Mouse (Mus musculus): ENCODE results near the gene Zfp872. TPM values are rescaled to one million over a fixed set of nuclear protein-coding genes. Genes with fewer than 3 reads are reported as not detected.

Zfp872 gene
- polyA plus RNA-seq, 1 experiment from 2014 or later: 0.48 TPM

GRCm38 (mm10) chr9:22157516-22158265, 30.2 kb upstream of the Zfp872 start:
- Histone ChIP-seq H3K27me3 (replicated peaks) (no peaks in the 10 kb centered on the region), H3K27ac (peak overlapping the region; percentile 92), H3K36me3 (replicated peaks) (no peaks in the 10 kb centered on the region), H3K4me3 (peak overlapping the region; percentile 58), H3K4me2 (peak overlapping the region; percentile 65), H3K4me1 (peaks cover 19% of the 10 kb centered on the region), H3K9ac (peak overlapping the region; percentile 92), H3K9me3 (no peaks in the 10 kb centered on the region)
- 70% methylated on average over 34 of the region's 34 CpGs for WGBS
- ATAC-seq (replicated peaks): no peak

GRCm38 (mm10) chr9:22161299-22161698, 26.6 kb upstream of the Zfp872 start:
- H3K27ac ChIP-seq: no peak overlapping the region
- H3K27me3 ChIP-seq (replicated peaks): no peaks in the 10 kb centered on the region
- WGBS: 34% methylated on average over 6 of the region's 6 CpGs
- H3K4me2 ChIP-seq: no peak overlapping the region
- no peak overlapping the region for H3K4me3 ChIP-seq
- no peak for ATAC-seq (replicated peaks)
- H3K9me3 ChIP-seq: no peaks in the 10 kb centered on the region
- no peak overlapping the region for H3K9ac ChIP-seq
- peaks cover 11% of the 10 kb centered on the region for H3K4me1 ChIP-seq
- no peaks in the 10 kb centered on the region for H3K36me3 ChIP-seq (replicated peaks)

DNA sequence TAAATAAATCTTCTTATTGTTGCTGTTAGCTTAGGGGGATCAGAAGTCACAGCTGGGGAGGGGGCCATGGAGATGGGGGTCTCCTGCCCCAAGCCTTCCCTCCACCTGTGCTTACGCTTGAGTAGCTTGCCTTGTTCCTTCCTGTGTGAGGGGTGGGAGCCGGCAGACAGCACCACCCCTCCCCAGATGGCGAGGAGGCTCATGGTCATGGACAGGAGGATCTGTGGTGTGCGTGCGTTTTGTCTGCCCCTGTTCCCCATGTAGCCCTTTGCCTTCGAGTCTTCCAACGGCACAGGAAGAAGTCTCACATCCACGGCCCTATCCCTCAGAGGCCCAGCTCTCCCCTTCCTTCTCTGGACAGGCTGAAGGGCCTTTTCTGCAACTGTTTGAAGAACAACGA, 25.6 kb upstream of the Zfp872 start:
- Histone ChIP-seq H3K9ac (no peak overlapping the region), H3K27me3 (replicated peaks) (no peaks in the 10 kb centered on the region), H3K36me3 (replicated peaks) (no peaks in the 10 kb centered on the region), H3K4me3 (no peak overlapping the region), H3K27ac (no peak overlapping the region), H3K4me2 (no peak overlapping the region), H3K9me3 (no peaks in the 10 kb centered on the region), H3K4me1 (peaks cover 9% of the 10 kb centered on the region)
- 82% methylated on average over 9 of the region's 9 CpGs for WGBS
- ATAC-seq (replicated peaks): no peak

DNA sequence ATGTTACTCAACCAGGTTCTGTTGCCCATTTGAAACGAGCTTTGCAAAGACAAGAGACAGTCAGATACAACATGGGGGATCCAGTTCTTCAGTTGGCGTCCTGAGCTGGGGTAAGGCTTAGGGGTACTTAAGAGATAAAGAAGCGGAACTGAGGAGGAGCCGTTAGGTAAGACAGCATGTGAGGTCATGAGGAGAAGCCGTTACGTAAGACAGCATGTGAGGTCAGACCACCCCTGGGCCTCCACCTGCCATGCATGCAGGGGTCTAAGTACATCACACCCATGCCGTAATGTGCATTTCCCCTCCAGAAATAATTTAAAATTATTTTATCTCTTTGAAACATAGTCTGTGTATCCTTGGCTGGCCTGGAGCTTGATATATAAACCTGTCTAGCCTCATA, 25.0 kb upstream of the Zfp872 start:
- Histone ChIP-seq H3K9me3 (no peaks in the 10 kb centered on the region), H3K27me3 (replicated peaks) (no peaks in the 10 kb centered on the region), H3K9ac (no peak overlapping the region), H3K4me1 (peaks cover 3% of the 10 kb centered on the region), H3K27ac (no peak overlapping the region), H3K4me3 (no peak overlapping the region), H3K36me3 (replicated peaks) (no peaks in the 10 kb centered on the region), H3K4me2 (no peak overlapping the region)
- 90% methylated on average over 7 of the region's 7 CpGs for WGBS
- no peak for ATAC-seq (replicated peaks)

DNA sequence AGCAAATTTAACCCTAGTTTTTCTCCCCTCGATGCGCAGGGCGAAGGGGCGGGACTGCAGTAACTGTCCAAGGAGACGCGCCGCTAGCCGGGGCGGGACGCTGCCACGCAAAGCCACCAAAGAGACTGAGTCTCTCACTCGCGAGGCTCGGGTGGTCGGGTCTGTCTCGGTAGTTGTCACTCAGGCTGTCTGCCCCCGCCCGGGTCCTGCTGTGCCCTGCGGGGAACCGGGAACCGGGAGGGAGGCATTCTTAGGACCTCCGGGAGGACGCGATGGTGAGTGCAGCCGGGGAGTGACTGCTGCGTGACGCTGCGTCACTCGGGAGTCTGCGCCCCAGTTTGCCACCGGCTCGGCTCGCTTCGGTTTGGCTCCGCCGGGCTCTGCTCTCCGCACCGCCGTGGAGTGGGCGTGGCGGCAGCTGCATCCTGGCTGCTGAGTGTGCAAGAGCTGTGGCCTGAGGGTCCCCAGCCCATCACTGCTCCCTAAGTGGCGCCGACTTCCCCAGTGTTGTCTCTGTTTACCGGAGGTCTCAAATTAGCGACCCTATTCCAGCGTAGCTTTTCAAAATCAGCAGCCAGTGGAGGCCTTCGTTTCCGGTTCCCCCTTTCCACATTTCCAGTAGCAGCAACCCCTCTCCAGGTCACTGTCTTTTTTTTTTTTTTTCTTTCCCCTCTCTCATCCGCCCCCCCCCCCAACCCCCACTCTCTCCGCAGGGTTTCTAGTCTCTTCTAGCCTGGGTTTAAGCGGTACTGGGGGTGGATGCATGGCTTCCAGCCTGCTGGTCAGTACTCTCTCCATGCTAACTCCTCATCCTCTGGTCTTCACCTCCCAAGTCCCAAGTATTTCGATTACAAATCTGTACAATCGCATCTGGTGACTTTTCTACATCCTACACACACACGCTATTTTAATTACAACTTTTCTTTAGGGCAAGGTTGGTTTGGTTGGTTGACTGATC, 22.9 kb upstream of the Zfp872 start:
- Histone ChIP-seq H3K27me3 (replicated peaks) (no peaks in the 10 kb centered on the region), H3K9me3 (no peaks in the 10 kb centered on the region), H3K27ac (peak overlapping the region; percentile 86), H3K4me3 (peak overlapping the region; percentile 70), H3K36me3 (replicated peaks) (no peaks in the 10 kb centered on the region), H3K4me2 (peak overlapping the region; percentile 86), H3K9ac (peak overlapping the region; percentile 78), H3K4me1 (no peaks in the 10 kb centered on the region)
- 2% methylated on average over 53 of the region's 54 CpGs for WGBS
- ATAC-seq (replicated peaks): peak; percentile 91

DNA sequence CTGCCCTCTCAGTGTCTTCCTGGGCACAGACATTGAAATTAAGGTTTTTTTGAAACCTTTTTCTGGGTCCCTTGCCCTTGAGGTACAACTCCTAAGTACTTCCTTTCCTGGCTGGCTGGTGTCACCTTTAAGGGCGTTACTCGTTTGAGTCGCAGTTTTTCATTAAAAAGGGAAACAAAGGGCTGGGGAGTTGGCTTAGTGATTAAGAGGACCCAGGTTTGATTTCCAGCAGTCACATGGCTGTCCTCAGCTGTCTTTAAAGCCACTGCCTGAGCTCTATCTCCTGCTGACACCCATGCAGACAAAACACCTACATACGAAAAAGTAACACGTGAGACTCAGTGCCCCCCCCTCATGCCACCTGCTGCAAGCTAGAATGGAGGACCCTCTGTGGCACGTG, 21.9 kb upstream of the Zfp872 start:
- H3K27ac ChIP-seq: no peak overlapping the region
- H3K4me1 ChIP-seq: no peaks in the 10 kb centered on the region
- WGBS: 50% methylated on average over 6 of the region's 6 CpGs
- H3K36me3 ChIP-seq (replicated peaks): no peaks in the 10 kb centered on the region
- H3K4me2 ChIP-seq: no peak overlapping the region
- H3K27me3 ChIP-seq (replicated peaks): no peaks in the 10 kb centered on the region
- ATAC-seq (replicated peaks): no peak
- H3K9ac ChIP-seq: no peak overlapping the region
- no peaks in the 10 kb centered on the region for H3K9me3 ChIP-seq
- H3K4me3 ChIP-seq: no peak overlapping the region

GRCm38 (mm10) chr9:22166686-22167085, 21.2 kb upstream of the Zfp872 start:
- Histone ChIP-seq H3K4me1 (no peaks in the 10 kb centered on the region), H3K9me3 (no peaks in the 10 kb centered on the region), H3K4me2 (no peak overlapping the region), H3K4me3 (no peak overlapping the region), H3K27ac (no peak overlapping the region), H3K27me3 (replicated peaks) (no peaks in the 10 kb centered on the region), H3K36me3 (replicated peaks) (no peaks in the 10 kb centered on the region), H3K9ac (no peak overlapping the region)
- ATAC-seq (replicated peaks): no peak
- 94% methylated on average over 10 of the region's 10 CpGs for WGBS

GRCm38 (mm10) chr9:22167751-22168150, 20.1 kb upstream of the Zfp872 start:
- H3K4me2 ChIP-seq: no peak overlapping the region
- H3K36me3 ChIP-seq (replicated peaks): no peaks in the 10 kb centered on the region
- no peak overlapping the region for H3K4me3 ChIP-seq
- H3K27ac ChIP-seq: no peak overlapping the region
- no peaks in the 10 kb centered on the region for H3K9me3 ChIP-seq
- no peaks in the 10 kb centered on the region for H3K4me1 ChIP-seq
- H3K9ac ChIP-seq: no peak overlapping the region
- WGBS: 95% methylated on average over 4 of the region's 4 CpGs
- ATAC-seq (replicated peaks): no peak
- H3K27me3 ChIP-seq (replicated peaks): no peaks in the 10 kb centered on the region

DNA sequence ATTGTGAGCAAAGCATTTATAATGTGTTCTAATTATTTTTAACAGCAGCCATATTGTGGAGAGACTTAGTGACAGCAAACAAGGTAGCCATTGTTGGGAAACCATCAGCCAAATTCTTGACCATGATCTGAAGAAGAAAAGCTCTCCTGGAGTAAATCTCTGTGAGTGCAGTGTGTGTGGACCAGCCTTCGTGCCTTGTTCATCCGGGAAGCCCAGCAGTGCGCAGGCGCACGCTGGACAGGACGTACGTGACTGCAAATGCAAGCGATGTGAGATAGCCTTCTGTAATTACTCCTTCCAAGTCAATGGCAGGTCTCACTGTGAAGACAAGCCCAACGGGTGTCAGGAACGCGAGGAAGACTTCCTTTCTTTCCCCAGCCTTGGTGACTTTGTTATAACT, 18.6 kb upstream of the Zfp872 start:
- Histone ChIP-seq H3K4me2 (no peak overlapping the region), H3K27ac (no peak overlapping the region), H3K4me1 (no peaks in the 10 kb centered on the region), H3K27me3 (replicated peaks) (no peaks in the 10 kb centered on the region), H3K9me3 (no peaks in the 10 kb centered on the region), H3K36me3 (replicated peaks) (no peaks in the 10 kb centered on the region), H3K4me3 (no peak overlapping the region), H3K9ac (no peak overlapping the region)
- 94% methylated on average over 11 of the region's 11 CpGs for WGBS
- ATAC-seq (replicated peaks): no peak

DNA sequence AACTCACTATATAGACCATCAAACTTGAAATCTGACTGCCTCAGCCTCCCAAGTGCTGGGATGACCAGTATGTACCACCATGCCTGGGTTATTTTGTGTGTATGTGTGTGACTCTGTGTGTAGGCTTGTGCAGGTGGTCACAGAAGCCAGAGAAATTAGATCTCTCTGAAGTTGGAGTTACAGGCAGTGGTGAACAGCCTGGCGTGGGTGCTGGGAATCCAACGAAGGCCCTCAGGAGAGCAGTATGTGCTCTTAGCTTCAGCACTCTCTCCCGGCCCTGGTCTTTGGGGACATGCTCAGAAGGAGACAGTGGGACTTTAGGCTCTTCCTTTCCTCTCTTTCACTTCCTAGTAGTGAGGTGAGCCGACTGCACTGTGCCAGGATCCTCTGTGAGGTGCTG, 15.6 kb upstream of the Zfp872 start:
- Histone ChIP-seq H3K4me2 (no peak overlapping the region), H3K36me3 (replicated peaks) (no peaks in the 10 kb centered on the region), H3K9ac (no peak overlapping the region), H3K27me3 (replicated peaks) (no peaks in the 10 kb centered on the region), H3K9me3 (no peaks in the 10 kb centered on the region), H3K27ac (no peak overlapping the region), H3K4me1 (no peaks in the 10 kb centered on the region), H3K4me3 (no peak overlapping the region)
- ATAC-seq (replicated peaks): no peak
- 91% methylated on average over 4 of the region's 4 CpGs for WGBS

GRCm38 (mm10) chr9:22196412-22196811, 8.5 kb downstream of the Zfp872 start:
- peaks cover 10% of the 10 kb centered on the region for H3K9me3 ChIP-seq
- no peak overlapping the region for H3K4me3 ChIP-seq
- H3K27ac ChIP-seq: no peak overlapping the region
- H3K4me2 ChIP-seq: no peak overlapping the region
- H3K4me1 ChIP-seq: no peaks in the 10 kb centered on the region
- ATAC-seq (replicated peaks): no peak
- H3K36me3 ChIP-seq (replicated peaks): no peaks in the 10 kb centered on the region
- no peaks in the 10 kb centered on the region for H3K27me3 ChIP-seq (replicated peaks)
- H3K9ac ChIP-seq: no peak overlapping the region
- WGBS: 59% methylated on average over 5 of the region's 5 CpGs

DNA sequence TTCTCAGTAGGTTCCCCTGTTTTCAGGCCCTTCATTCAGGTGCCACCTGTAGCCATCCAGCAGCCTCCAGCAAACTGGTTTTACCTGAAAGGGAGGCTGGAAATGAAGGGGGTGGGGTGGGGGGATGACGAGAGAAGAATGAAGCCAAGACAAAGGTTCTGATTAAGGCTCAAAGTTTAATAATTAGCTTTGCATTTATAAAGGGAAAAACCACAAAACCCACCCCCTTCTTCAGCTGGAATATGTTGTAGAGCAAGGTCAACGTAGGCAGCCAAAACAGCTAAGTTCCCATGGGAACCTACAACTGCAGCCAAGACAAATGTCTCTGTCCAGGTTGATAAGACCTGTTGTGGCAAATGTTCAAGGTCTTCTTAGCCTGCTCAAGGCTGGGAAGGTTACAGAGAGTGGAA, 25.9 kb downstream of the Zfp872 start:
- WGBS: 72% methylated on average over 2 of the region's 2 CpGs
- Histone ChIP-seq H3K27ac (no peak overlapping the region), H3K27me3 (replicated peaks) (no peaks in the 10 kb centered on the region), H3K4me1 (no peaks in the 10 kb centered on the region), H3K9me3 (no peaks in the 10 kb centered on the region), H3K9ac (no peak overlapping the region), H3K4me2 (no peak overlapping the region), H3K4me3 (no peak overlapping the region), H3K36me3 (replicated peaks) (no peaks in the 10 kb centered on the region)
- no peak for ATAC-seq (replicated peaks)

All from midbrain, embryonic 15.5 days (tissue).